Mouse (Mus musculus) hindbrain, embryonic 16.5 days (tissue): ENCODE results near the gene Igf1r. TPM values are rescaled to one million over a fixed set of nuclear protein-coding genes. Genes with fewer than 3 reads are reported as not detected.

Experiments used
- ATAC-seq: fragments of 200-750 bp; cut with Nextera tagmentation; 2 replicates; pipeline ENCODE4 v1.8.0; 2017; ENCODE audit warnings: moderate TSS enrichment, moderate library complexity
- H3K27ac ChIP-seq: fragments of 300-500 bp; sonication (generic); 2 replicates; pipeline ENCODE4 v1.5.1; 2014; ENCODE audit warnings: low read depth, mild to moderate bottlenecking, control low read depth, low read length, moderate library complexity
- H3K27me3 ChIP-seq: fragments of 300-500 bp; sonication (generic); replicated peaks from 2 replicates; pipeline ENCODE4 v1.6.1; 2014; ENCODE audit warnings: low read length; ENCODE audit not compliant: control insufficient read depth, insufficient read depth
- H3K36me3 ChIP-seq: fragments of 300-500 bp; sonication (generic); 2 replicates; pipeline ENCODE4 v1.6.1; 2014; ENCODE audit warnings: mild to moderate bottlenecking, low read length, moderate library complexity, mixed read lengths; ENCODE audit not compliant: control insufficient read depth, insufficient read depth
- H3K4me1 ChIP-seq: fragments of 300-500 bp; sonication (generic); 2 replicates; pipeline ENCODE4 v1.6.1; 2014; ENCODE audit warnings: low read depth, low read length; ENCODE audit not compliant: control insufficient read depth, insufficient read depth
- H3K4me2 ChIP-seq: fragments of 300-500 bp; sonication (generic); 2 replicates; pipeline ENCODE4 v1.6.1; 2014; ENCODE audit warnings: mild to moderate bottlenecking, low read length, control low read depth, moderate library complexity
- H3K4me3 ChIP-seq: fragments of 300-500 bp; sonication (generic); 2 replicates; pipeline ENCODE4 v1.5.1; 2014; ENCODE audit warnings: mild to moderate bottlenecking, low read length, control low read depth, moderate library complexity
- H3K9ac ChIP-seq: fragments of 300-500 bp; sonication (generic); 2 replicates; pipeline ENCODE4 v1.6.1; 2014; ENCODE audit warnings: low read depth, mild to moderate bottlenecking, control low read depth, low read length, moderate library complexity
- H3K9me3 ChIP-seq: fragments of 300-500 bp; sonication (generic); 2 replicates; pipeline ENCODE4 v1.6.1; 2014; ENCODE audit warnings: mild to moderate bottlenecking, low read length, moderate library complexity; ENCODE audit not compliant: control insufficient read depth
- WGBS: fragments of 180-500 bp; shearing (Covaris S2); extraction: QIAGEN DNeasy Blood & Tissue Kit; methylation state at CpG from one replicate; pipeline ENCODE4 v1.1.7; 2014; 5-methylcytosine and 5-hydroxymethylcytosine counted together
- polyA plus RNA-seq: library from polyadenylated mRNA; unstranded; fragments of >200 nt; fragmentation: Nextera tagmentation; extraction: Ambion mirVana; gene quantifications from 2 replicates; pipeline ENCODE4 v1.2.1, GENCODE M21; 2015

Gene Igf1r
- polyA plus RNA-seq, 1 experiment from 2014 or later = 16.4 TPM

GRCm38 (mm10) chr7:68129546-68130253 lies 177.1 kb downstream of the Igf1r start:
- peak overlapping the region; percentile 57 for H3K4me3 ChIP-seq
- no peaks in the 10 kb centered on the region for H3K9me3 ChIP-seq
- peak overlapping the region; percentile 94 for H3K27ac ChIP-seq
- H3K4me1 ChIP-seq = peaks cover 29% of the 10 kb centered on the region
- H3K27me3 ChIP-seq = no peaks in the 10 kb centered on the region
- ATAC-seq = peak; percentile 62
- WGBS = 2% methylated on average over 19 of the region's 19 CpGs
- peak overlapping the region; percentile 69 for H3K4me2 ChIP-seq
- H3K9ac ChIP-seq = peak overlapping the region; percentile 75
- H3K36me3 ChIP-seq = no peaks in the 10 kb centered on the region

- H3K36me3 ChIP-seq = no peaks in the 10 kb centered on the region
- no peak overlapping the region for H3K4me3 ChIP-seq
- ATAC-seq = no peak
- H3K27ac ChIP-seq = no peak overlapping the region
- H3K9me3 ChIP-seq = no peaks in the 10 kb centered on the region
- no peak overlapping the region for H3K4me2 ChIP-seq
- H3K27me3 ChIP-seq = no peaks in the 10 kb centered on the region
- peaks cover 29% of the 10 kb centered on the region for H3K4me1 ChIP-seq
- 54% methylated on average over 13 of the region's 13 CpGs for WGBS
- H3K9ac ChIP-seq = no peak overlapping the region
These were observed 178.4 kb downstream of the Igf1r start for GRCm38 (mm10) chr7:68130950-68131580.

- no peaks in the 10 kb centered on the region for H3K9me3 ChIP-seq
- peaks cover 18% of the 10 kb centered on the region for H3K4me1 ChIP-seq
- WGBS = 45% methylated on average over 6 of the region's 6 CpGs
- no peak overlapping the region for H3K4me2 ChIP-seq
- H3K36me3 ChIP-seq = no peaks in the 10 kb centered on the region
- no peak overlapping the region for H3K4me3 ChIP-seq
- H3K9ac ChIP-seq = no peak overlapping the region
- no peak for ATAC-seq
- no peak overlapping the region for H3K27ac ChIP-seq
- no peaks in the 10 kb centered on the region for H3K27me3 ChIP-seq
These were observed 181.1 kb downstream of the Igf1r start for GRCm38 (mm10) chr7:68133679-68134078.

DNA sequence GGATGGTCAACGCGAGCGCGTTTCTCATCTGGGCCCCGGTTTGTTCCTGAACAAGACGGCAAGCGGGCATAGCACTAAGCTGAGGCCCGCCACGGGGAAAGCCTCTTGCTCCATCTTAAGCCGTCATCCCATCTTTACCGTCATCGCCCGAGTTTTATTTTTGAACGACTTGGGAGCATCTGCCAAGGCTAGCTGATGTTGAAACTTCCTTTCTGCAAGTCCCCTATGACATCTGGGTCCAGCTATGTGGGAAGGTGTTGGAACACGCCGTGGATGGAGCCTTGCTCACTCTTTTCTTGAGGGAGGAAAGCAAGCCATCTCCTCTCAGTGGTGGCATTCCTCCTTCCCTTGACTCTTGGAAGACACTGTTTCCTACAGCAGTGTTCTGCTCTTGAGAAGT lies 182.3 kb downstream of the Igf1r start:
- H3K4me1 ChIP-seq = peaks cover 18% of the 10 kb centered on the region

DNA sequence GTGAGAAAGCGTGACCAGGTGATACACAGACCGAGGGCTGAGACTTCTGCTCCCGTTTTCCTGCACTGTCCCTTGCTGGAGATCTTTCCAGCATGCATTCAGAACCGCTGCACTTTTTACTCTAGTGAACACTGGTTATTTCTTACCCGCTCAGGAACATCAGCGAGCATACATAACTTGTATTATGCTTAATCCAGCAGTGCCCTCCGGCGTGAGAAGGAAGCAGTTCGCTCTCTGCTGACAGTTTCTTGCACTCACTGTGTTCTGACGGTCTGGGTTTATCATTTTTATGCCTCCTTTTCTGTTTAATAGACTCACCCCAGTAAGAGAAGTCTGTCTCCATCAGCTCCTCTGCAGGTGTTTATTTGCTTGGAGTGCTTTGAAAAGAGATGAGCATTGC lies 183.4 kb downstream of the Igf1r start:
- no peak overlapping the region for H3K9ac ChIP-seq
- WGBS = 77% methylated on average over 10 of the region's 10 CpGs
- H3K4me2 ChIP-seq = no peak overlapping the region
- no peak for ATAC-seq
- H3K4me1 ChIP-seq = peaks cover 7% of the 10 kb centered on the region; the same call in 1 of the 2 replicates
- H3K27me3 ChIP-seq = no peaks in the 10 kb centered on the region
- no peak overlapping the region for H3K27ac ChIP-seq
- no peak overlapping the region for H3K4me3 ChIP-seq
- H3K9me3 ChIP-seq = no peaks in the 10 kb centered on the region
- no peaks in the 10 kb centered on the region for H3K36me3 ChIP-seq

More for the DNA sequence above, 182.3 kb downstream of the Igf1r start:
- Histone ChIP-seq H3K4me3 (no peak overlapping the region), H3K9ac (no peak overlapping the region), H3K36me3 (no peaks in the 10 kb centered on the region), H3K27me3 (no peaks in the 10 kb centered on the region), H3K9me3 (no peaks in the 10 kb centered on the region), H3K4me2 (no peak overlapping the region), H3K27ac (no peak overlapping the region)
- WGBS = 87% methylated on average over 16 of the region's 16 CpGs
- ATAC-seq = no peak

GRCm38 (mm10) chr7:68139384-68139783 lies 186.8 kb downstream of the Igf1r start:
- WGBS = 73% methylated on average over 2 of the region's 2 CpGs
- Histone ChIP-seq H3K4me3 (no peak overlapping the region), H3K27ac (no peak overlapping the region), H3K9me3 (no peaks in the 10 kb centered on the region), H3K9ac (no peak overlapping the region), H3K4me1 (no peaks in the 10 kb centered on the region; the same call in 1 of the 2 replicates), H3K4me2 (no peak overlapping the region), H3K36me3 (no peaks in the 10 kb centered on the region), H3K27me3 (no peaks in the 10 kb centered on the region)
- ATAC-seq = no peak

GRCm38 (mm10) chr7:68140041-68140807 lies 187.6 kb downstream of the Igf1r start:
- Histone ChIP-seq H3K27me3 (no peaks in the 10 kb centered on the region), H3K27ac (no peak overlapping the region), H3K9ac (no peak overlapping the region), H3K4me3 (no peak overlapping the region), H3K36me3 (no peaks in the 10 kb centered on the region), H3K4me2 (no peak overlapping the region), H3K9me3 (no peaks in the 10 kb centered on the region), H3K4me1 (no peaks in the 10 kb centered on the region; the same call in 1 of the 2 replicates)
- 82% methylated on average over 11 of the region's 11 CpGs for WGBS
- no peak for ATAC-seq

- no peak overlapping the region for H3K9ac ChIP-seq
- no peak overlapping the region for H3K4me3 ChIP-seq
- H3K36me3 ChIP-seq = no peaks in the 10 kb centered on the region
- WGBS = 69% methylated on average over 6 of the region's 6 CpGs
- no peak overlapping the region for H3K27ac ChIP-seq
- H3K27me3 ChIP-seq = no peaks in the 10 kb centered on the region
- ATAC-seq = no peak
- H3K4me2 ChIP-seq = no peak overlapping the region
- H3K9me3 ChIP-seq = no peaks in the 10 kb centered on the region
- H3K4me1 ChIP-seq = peaks cover 11% of the 10 kb centered on the region
These were observed 191.6 kb downstream of the Igf1r start for GRCm38 (mm10) chr7:68144266-68144665.
